13 mouse cellular contexts compared by ENCODE assay signal in genomic region chr8:13671246-13672003, GRCm38 (mm10). TPM values are rescaled to one million over a fixed set of nuclear protein-coding genes. Genes with fewer than 3 reads are reported as not detected.
DNase-seq lines count a peak whose midpoint lies in the region; ATAC-seq and TF ChIP-seq lines count a peak whose summit lies in the region.
"Had no signal": no experiment of that assay in that cellular context is flagged by ENCODE, and none has a peak within 500 bp of the region (broad histone marks: within the 10 kb centered on the region; RNA-seq: fewer than 3 reads in every experiment).

No protein-coding gene starts in this region.

- whole genome bisulfite sequencing in hindbrain, postnatal 0 days = 91% methylated on average over 10 of the region's 10 CpGs
- WGBS in hindbrain, embryonic 13.5 days = 92% methylated on average over 10 of the region's 10 CpGs
- 58% methylated on average over 10 of the region's 10 CpGs for WGBS in liver, embryonic 11.5 days

- no peak overlapping the region for H3K9ac ChIP-seq in hindbrain, postnatal 0 days (replicated peaks; ENCODE audit: low read length)
- H3K9ac ChIP-seq in hindbrain, embryonic 13.5 days = no peak overlapping the region
- H3K9ac ChIP-seq in liver, embryonic 11.5 days (ENCODE audit: low read depth, low read length) = no peak overlapping the region
- H3K9ac ChIP-seq: limb, embryonic 15.5 days; midbrain, embryonic 12.5 days; neural tube, embryonic 13.5 days had no signal

- H3K4me3 ChIP-seq in hindbrain, postnatal 0 days (ENCODE audit: low read length) = no peak overlapping the region
- no peak overlapping the region for H3K4me3 ChIP-seq in hindbrain, embryonic 13.5 days
- H3K4me3 ChIP-seq in liver, embryonic 11.5 days (ENCODE audit: low read depth, low read length) = no peak overlapping the region
- H3K4me3 ChIP-seq: limb, embryonic 15.5 days; midbrain, embryonic 12.5 days; neural tube, embryonic 13.5 days had no signal

- peak overlapping the region; percentile 64; the same call in 1 of the 2 replicates for H3K27ac ChIP-seq in hindbrain, postnatal 0 days
- H3K27ac ChIP-seq in hindbrain, embryonic 13.5 days = no peak overlapping the region
- peak overlapping the region; percentile 28; the same call in 1 of the 2 replicates for H3K27ac ChIP-seq in liver, embryonic 11.5 days (ENCODE audit: low read depth, low read length)
- H3K27ac ChIP-seq: kidney, postnatal 0 days; limb, embryonic 15.5 days; midbrain, embryonic 12.5 days; neural tube, embryonic 13.5 days had no signal

- H3K36me3 ChIP-seq in hindbrain, postnatal 0 days (ENCODE audit: insufficient read depth, low read length) = no peaks in the 10 kb centered on the region
- H3K36me3 ChIP-seq in hindbrain, embryonic 13.5 days = no peaks in the 10 kb centered on the region
- H3K36me3 ChIP-seq in liver, embryonic 11.5 days (ENCODE audit: control insufficient read depth, insufficient read depth, low read length) = no peaks in the 10 kb centered on the region
- H3K36me3 ChIP-seq: limb, embryonic 15.5 days; midbrain, embryonic 12.5 days; neural tube, embryonic 13.5 days had no signal

- no peak overlapping the region for H3K4me2 ChIP-seq in hindbrain, postnatal 0 days (ENCODE audit: low read depth, low read length)
- no peak overlapping the region for H3K4me2 ChIP-seq in hindbrain, embryonic 13.5 days
- peak overlapping the region; percentile 41 for H3K4me2 ChIP-seq in liver, embryonic 11.5 days
- H3K4me2 ChIP-seq: limb, embryonic 15.5 days; midbrain, embryonic 12.5 days; neural tube, embryonic 13.5 days had no signal

- H3K4me1 ChIP-seq in hindbrain, postnatal 0 days (ENCODE audit: insufficient read depth, low read length) = peaks cover 46% of the 10 kb centered on the region
- peaks cover 54% of the 10 kb centered on the region for H3K4me1 ChIP-seq in hindbrain, embryonic 13.5 days (replicated peaks)
- H3K4me1 ChIP-seq in liver, embryonic 11.5 days (replicated peaks; ENCODE audit: control insufficient read depth, insufficient read depth, low read length) = peaks cover 62% of the 10 kb centered on the region

- no peak for DNase-seq in hindbrain, postnatal 0 days (ENCODE audit: low spot score)
- DNase-seq in MEL-GATA-1-ER (ENCODE audit: extremely low read depth, low read depth) (peak; percentile 85), MN1 (ENCODE audit: low spot score) (no peak)
- no peak for DNase-seq in liver, embryonic 11.5 days (ENCODE audit: low spot score)
- DNase-seq in T-cell, adult 2 months (ENCODE audit: low spot score) = no peak
- DNase-seq: right cerebral cortex, adult 18-20 months had no signal

- H3K9me3 ChIP-seq in hindbrain, postnatal 0 days (ENCODE audit: low read length) = no peaks in the 10 kb centered on the region
- H3K9me3 ChIP-seq in hindbrain, embryonic 13.5 days = no peaks in the 10 kb centered on the region
- H3K9me3 ChIP-seq in liver, embryonic 11.5 days (ENCODE audit: control insufficient read depth, low read length) = no peaks in the 10 kb centered on the region
- H3K9me3 ChIP-seq: limb, embryonic 15.5 days; midbrain, embryonic 12.5 days; neural tube, embryonic 13.5 days had no signal

- no peak for TF ChIP-seq CTCF in hindbrain, postnatal 0 days (IDR thresholded peaks at IDR 0.05; ENCODE audit: low read depth)

- no peaks in the 10 kb centered on the region for H3K27me3 ChIP-seq in hindbrain, postnatal 0 days (ENCODE audit: insufficient read depth, low read length)
- H3K27me3 ChIP-seq in hindbrain, embryonic 13.5 days = no peaks in the 10 kb centered on the region
- H3K27me3 ChIP-seq in liver, embryonic 11.5 days (replicated peaks; ENCODE audit: control insufficient read depth, insufficient read depth, low read length) = no peaks in the 10 kb centered on the region
- H3K27me3 ChIP-seq: limb, embryonic 15.5 days; midbrain, embryonic 12.5 days; neural tube, embryonic 13.5 days had no signal

- ATAC-seq in hindbrain, postnatal 0 days = no peak
- ATAC-seq in hindbrain, embryonic 13.5 days (ENCODE audit: low FRiP score) = no peak
- ATAC-seq in liver, embryonic 11.5 days (replicated peaks; ENCODE audit: low FRiP score) = peak; percentile 72
- 0 out of 2 replicates have a peak, but pooled peaks have one; percentile 4 for ATAC-seq in monocyte, adult 5-6 weeks (replicated peaks; ENCODE audit: insufficient number of reproducible peaks, low FRiP score, low TSS enrichment, poor library complexity, severe bottlenecking)
- ATAC-seq: hindbrain, embryonic 16.5 days had no signal

RNA-seq across cellular contexts. Expression of gene Rasa3, which starts 6.0 kb away (rescaled TPM):
- 84.7 and 85.2 TPM in 2 replicates for total RNA-seq in hindbrain, postnatal 0 days (2014; rRNA removed)
- polyA plus RNA-seq in hindbrain, postnatal 0 days (2015; fragmentation: Nextera tagmentation; extraction: Ambion mirVana) = 29.4 and 33.5 TPM in 2 replicates
- polyA plus RNA-seq in hindbrain, embryonic 13.5 days (2015; fragmentation: Nextera tagmentation; extraction: Ambion mirVana) = 28.7 and 30.9 TPM in 2 replicates
- 37.2 and 38.2 TPM in 2 replicates for polyA plus RNA-seq in liver, embryonic 11.5 days (2014; fragmentation: Nextera tagmentation; extraction: Ambion mirVana)
- 276 to 375 TPM (median 323 TPM) in 3 replicates for total RNA-seq in monocyte, adult 5-6 weeks (2017)

RNA-seq across cellular contexts. Expression of gene Cfap97d2, which starts 34.3 kb away (rescaled TPM):
- 0.54 and 0.84 TPM in 2 replicates for total RNA-seq in hindbrain, postnatal 0 days (2014; rRNA removed)
- polyA plus RNA-seq in hindbrain, postnatal 0 days (2015; fragmentation: Nextera tagmentation; extraction: Ambion mirVana) = 1.8 TPM in 2 replicates
- polyA plus RNA-seq in hindbrain, embryonic 13.5 days (2015; fragmentation: Nextera tagmentation; extraction: Ambion mirVana) = 2.1 and 2.8 TPM in 2 replicates
- polyA plus RNA-seq in liver, embryonic 11.5 days (2014; fragmentation: Nextera tagmentation; extraction: Ambion mirVana) = 0.19 TPM in 1 of 2 replicates, not detected in the other
- total RNA-seq in monocyte, adult 5-6 weeks (2017) = 2.5 TPM in 1 of 3 replicates, not detected in the others
- polyA plus RNA-seq: kidney, postnatal 0 days; limb, embryonic 15.5 days had no signal

Comparison
In these comparisons a context has a peak if more than half of its experiments do, and no peak if none do; other contexts are left out.
1. ATAC-seq: peak in liver, embryonic 11.5 days (single experiment) and monocyte, adult 5-6 weeks (single experiment); none in hindbrain, postnatal 0 days (single experiment) and hindbrain, embryonic 13.5 days (single experiment).